Mouse (Mus musculus) left cerebral cortex, postnatal 14 days (tissue): ENCODE measurements around the gene Enox1. TPM values are rescaled to one million over a fixed set of nuclear protein-coding genes. Genes with fewer than 3 reads are reported as not detected.

Source experiments
- DNase-seq, 2 experiments: peaks; one replicate each; pipeline ENCODE4 v3.0.0; 2021 to 2022; ENCODE audit warnings: low spot score in 2 of 2, mixed read lengths in 1 of 2
- intact Hi-C: fragments of 180-260 bp; cut with DNase I; formaldehyde crosslinking; loops from one replicate; pipeline ENCODE4 v1.15.1; 2025
- total RNA-seq, 2 experiments: library from RNA; stranded (reverse); gene quantifications; 2 replicates each; pipeline ENCODE4 v1.2.3; 2021

Gene Enox1
- total RNA-seq, 2 experiments from 2014 or later = 50.6 to 51.7 TPM

- intact Hi-C loops = no loop called here
- no peak for DNase-seq
Observed at GRCm38 (mm10) chr14:77689816-77690215, 533.3 kb downstream of the Enox1 start.

GRCm38 (mm10) chr14:77705006-77705405 lies 548.4 kb downstream of the Enox1 start:
- DNase-seq = no peak
- intact Hi-C loops = no loop called here

- DNase-seq = no peak
- intact Hi-C loops = no loop called here
Observed at GRCm38 (mm10) chr14:77706511-77707246, 550.1 kb downstream of the Enox1 start.

GRCm38 (mm10) chr14:77707279-77707678 lies 550.7 kb downstream of the Enox1 start:
- intact Hi-C loops = no loop called here
- no peak for DNase-seq

- DNase-seq = no peak
Observed at GRCm38 (mm10) chr14:77708354-77709150, 552.0 kb downstream of the Enox1 start.

GRCm38 (mm10) chr14:77714931-77715535 lies 558.5 kb downstream of the Enox1 start:
- no peak for DNase-seq
- intact Hi-C loops = no loop called here

More at GRCm38 (mm10) chr14:77708354-77709150, 552.0 kb downstream of the Enox1 start:
- intact Hi-C loops = no loop called here

- intact Hi-C loops = no loop called here
- no peak for DNase-seq
Observed at GRCm38 (mm10) chr14:77716981-77717380, 560.4 kb downstream of the Enox1 start.

- no peak for DNase-seq
- intact Hi-C loops = no loop called here
Observed at GRCm38 (mm10) chr14:77718814-77719213, 562.3 kb downstream of the Enox1 start.

GRCm38 (mm10) chr14:77738056-77738455 lies 581.5 kb downstream of the Enox1 start:
- intact Hi-C loops = no loop called here
- no peak for DNase-seq

- no peak for DNase-seq
- intact Hi-C loops = no loop called here
Observed at GRCm38 (mm10) chr14:77738751-77739365, 582.3 kb downstream of the Enox1 start.

GRCm38 (mm10) chr14:77739376-77739775 lies 582.8 kb downstream of the Enox1 start:
- intact Hi-C loops = no loop called here
- no peak for DNase-seq

GRCm38 (mm10) chr14:77744638-77745240 lies 588.2 kb downstream of the Enox1 start:
- intact Hi-C loops = no loop called here

GRCm38 (mm10) chr14:77748920-77749319 lies 592.4 kb downstream of the Enox1 start:
- intact Hi-C loops = no loop called here

More at GRCm38 (mm10) chr14:77744638-77745240, 588.2 kb downstream of the Enox1 start:
- DNase-seq = peak; percentile 18 to 60

More at GRCm38 (mm10) chr14:77748920-77749319, 592.4 kb downstream of the Enox1 start:
- DNase-seq = peak in 1 of 2 experiments; percentile 12

Other genes with a start within 250 kb of the Enox1 start
- under 1 TPM; 0.68 to 0.78 TPM for gene Ccdc122, start 120.0 kb upstream of the Enox1 start, total RNA-seq
- gene Lacc1, start 119.9 kb upstream of the Enox1 start, total RNA-seq = 1 to 10 TPM; 3.1 to 4.7 TPM